Mouse (Mus musculus) cerebellum, adult 2 months (tissue): ENCODE data around the gene Lyrm7. TPM values are rescaled to one million over a fixed set of nuclear protein-coding genes. Genes with fewer than 3 reads are reported as not detected.

Experiments used
- DNase-seq, 2 experiments: peaks; one replicate each; pipeline ENCODE4 v3.0.0; 2021
- H3K27ac ChIP-seq: fragments of 200-500 bp; 2 replicates; pipeline ENCODE4 v1.5.1; 2012; ENCODE audit warnings: low read length, control low read depth, inconsistent platforms; ENCODE audit not compliant: insufficient read depth
- H3K27me3 ChIP-seq: fragments of 200-500 bp; 2 replicates; pipeline ENCODE4 v1.6.1; 2012; ENCODE audit warnings: inconsistent platforms, mild to moderate bottlenecking, low read length, moderate library complexity; ENCODE audit not compliant: control insufficient read depth, insufficient read depth
- H3K4me1 ChIP-seq: fragments of 200-500 bp; 2 replicates; pipeline ENCODE4 v1.6.1; 2011; ENCODE audit warnings: low read length; ENCODE audit not compliant: control insufficient read depth, insufficient read depth
- H3K4me3 ChIP-seq: fragments of 200-500 bp; replicated peaks from 2 replicates; pipeline ENCODE3; 2011; ENCODE audit warnings: mild to moderate bottlenecking, low read depth, low read length, control low read depth; ENCODE audit not compliant: insufficient read depth
- CTCF ChIP-seq: fragments of 200-500 bp; IDR thresholded peaks from 2 replicates; pipeline ENCODE4 v1.5.1; 2011; ENCODE audit warnings: low read depth, mild to moderate bottlenecking, control low read depth, low read length, moderate library complexity, borderline replicate concordance; ENCODE audit not compliant: insufficient read depth
- POLR2A ChIP-seq: fragments of 200-500 bp; IDR thresholded peaks from 2 replicates; pipeline ENCODE4 v1.6.1; 2011; ENCODE audit warnings: low read length, control low read depth, borderline replicate concordance; ENCODE audit not compliant: insufficient read depth
- WGBS: fragments of 180-500 bp; shearing (Covaris S2); methylation state at CpG from one replicate; pipeline ENCODE4 v1.1.7; 2018; 5-methylcytosine and 5-hydroxymethylcytosine counted together
- polyA plus RNA-seq: library from polyadenylated mRNA; depleted of rRNA; stranded (reverse); fragments of >200 nt; gene quantifications from 2 replicates; pipeline ENCODE4 v1.2.3, GENCODE M21; 2012

Lyrm7 gene
- polyA plus RNA-seq, 1 experiment, result 24.3 TPM

GRCm38 (mm10) chr11:54826819-54827218 is 33.9 kb downstream of the Lyrm7 start:
- WGBS, result 94% methylated on average over 8 of the region's 8 CpGs
- Histone ChIP-seq H3K27ac (no peak overlapping the region), H3K27me3 (no peaks in the 10 kb centered on the region), H3K4me1 (no peaks in the 10 kb centered on the region), H3K4me3 (no peak overlapping the region)
- TF ChIP-seq POLR2A, result no peak
- no peak for TF ChIP-seq CTCF
- DNase-seq, result no peak

- 83% methylated on average over 4 of the region's 4 CpGs for WGBS
- no peak for DNase-seq
- Histone ChIP-seq H3K4me1 (no peaks in the 10 kb centered on the region), H3K4me3 (no peak overlapping the region), H3K27me3 (no peaks in the 10 kb centered on the region), H3K27ac (no peak overlapping the region)
- TF ChIP-seq CTCF (no peak), POLR2A (no peak)
Measured at GRCm38 (mm10) chr11:54825774-54826173, 34.9 kb downstream of the Lyrm7 start.

DNA sequence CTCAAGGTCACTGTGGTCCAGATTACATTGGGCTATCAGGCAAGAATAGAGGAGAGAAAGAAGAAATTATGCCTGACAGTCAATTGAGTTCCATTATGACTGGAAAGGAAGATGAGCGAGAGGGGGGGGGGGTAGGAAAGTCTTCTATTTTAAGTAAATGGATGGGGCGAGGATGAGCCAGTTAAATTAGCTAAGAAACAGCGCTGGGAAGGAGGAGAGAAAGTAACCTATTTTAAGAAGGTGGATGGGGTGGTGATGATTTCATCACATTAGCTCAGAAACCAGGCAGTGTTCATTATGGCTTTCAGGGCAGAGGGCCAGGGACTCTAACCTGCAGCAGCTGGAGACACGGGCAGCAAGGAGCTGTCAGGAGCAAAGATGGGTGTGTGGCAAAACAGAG is 37.2 kb downstream of the Lyrm7 start:
- Histone ChIP-seq H3K4me3 (no peak overlapping the region), H3K4me1 (no peaks in the 10 kb centered on the region), H3K27me3 (no peaks in the 10 kb centered on the region), H3K27ac (no peak overlapping the region)
- DNase-seq, result no peak
- no peak for TF ChIP-seq CTCF
- no peak for TF ChIP-seq POLR2A
- 85% methylated on average over 4 of the region's 4 CpGs for WGBS

DNA sequence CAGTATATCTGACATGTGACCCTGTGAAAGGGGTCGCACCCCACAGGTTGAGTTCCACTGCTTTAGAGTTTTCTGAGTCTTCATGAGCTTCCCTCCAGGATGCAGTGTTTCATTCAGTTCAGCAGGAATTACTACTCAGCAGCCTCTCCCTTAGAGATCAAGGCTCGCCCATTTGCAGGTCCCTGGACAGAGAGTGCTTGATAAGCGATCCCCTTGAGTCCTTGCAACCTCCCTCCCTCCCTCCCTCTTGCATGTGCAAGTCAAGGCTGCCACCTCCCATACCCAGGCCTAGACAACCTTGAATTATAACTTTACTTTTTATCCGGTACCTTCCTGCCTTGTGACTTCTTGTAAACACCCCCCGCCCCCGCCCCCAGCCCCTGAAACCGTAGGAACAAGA is 41.2 kb downstream of the Lyrm7 start:
- Histone ChIP-seq H3K4me1 (no peaks in the 10 kb centered on the region), H3K27ac (no peak overlapping the region), H3K4me3 (no peak overlapping the region), H3K27me3 (no peaks in the 10 kb centered on the region)
- WGBS, result 91% methylated on average over 7 of the region's 7 CpGs
- no peak for DNase-seq
- TF ChIP-seq CTCF (no peak), POLR2A (no peak)

DNA sequence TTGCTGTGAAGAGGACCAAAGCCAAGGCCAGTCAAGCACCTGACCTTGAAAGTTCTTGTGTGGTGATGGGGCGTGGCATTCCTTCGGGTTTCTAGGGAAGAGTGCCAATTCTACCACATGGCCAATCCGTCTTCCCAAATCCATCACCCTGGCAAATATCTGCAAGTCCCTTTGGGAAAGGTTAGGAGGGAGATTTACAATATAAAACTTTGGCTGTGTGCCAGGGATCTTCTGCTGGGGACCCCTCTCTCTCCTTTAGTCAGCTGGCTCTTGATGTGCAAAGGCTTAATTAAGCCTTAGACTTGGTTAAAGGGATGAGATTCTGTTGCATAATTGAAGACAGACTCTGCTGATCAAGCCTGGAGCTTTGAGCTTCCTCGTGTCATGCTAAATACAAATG is 43.3 kb downstream of the Lyrm7 start:
- 15% methylated on average over 4 of the region's 4 CpGs for WGBS
- no peaks in the 10 kb centered on the region; the same call in 1 of the 2 replicates for H3K4me1 ChIP-seq

DNA sequence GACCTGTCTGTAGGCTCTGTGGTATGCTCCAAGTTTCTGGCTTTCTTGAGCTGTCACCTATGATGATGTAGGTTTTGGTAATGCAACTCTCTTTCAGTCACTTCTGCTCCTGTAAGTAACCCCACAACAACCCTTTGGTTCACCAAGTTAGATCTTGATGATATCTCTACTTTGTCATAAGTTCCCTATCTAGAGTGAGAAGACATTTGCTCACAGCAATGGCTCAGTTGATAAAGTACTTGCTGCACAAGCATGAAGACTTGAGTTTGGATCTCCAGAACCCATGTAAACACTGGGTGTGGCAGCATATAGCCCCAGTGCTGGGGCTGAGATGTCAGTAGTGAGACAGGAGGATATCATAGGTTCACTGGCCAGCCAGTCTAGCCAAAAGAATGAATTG is 45.1 kb downstream of the Lyrm7 start:
- TF ChIP-seq CTCF (no peak), POLR2A (no peak)
- Histone ChIP-seq H3K27me3 (no peaks in the 10 kb centered on the region), H3K4me3 (no peak overlapping the region), H3K4me1 (no peaks in the 10 kb centered on the region; the same call in 1 of the 2 replicates), H3K27ac (no peak overlapping the region)
- DNase-seq, result no peak

More for the DNA sequence above, 43.3 kb downstream of the Lyrm7 start:
- no peaks in the 10 kb centered on the region for H3K27me3 ChIP-seq
- DNase-seq, result no peak
- no peak overlapping the region for H3K27ac ChIP-seq
- H3K4me3 ChIP-seq, result no peak overlapping the region
- TF ChIP-seq POLR2A (no peak), CTCF (no peak)

DNA sequence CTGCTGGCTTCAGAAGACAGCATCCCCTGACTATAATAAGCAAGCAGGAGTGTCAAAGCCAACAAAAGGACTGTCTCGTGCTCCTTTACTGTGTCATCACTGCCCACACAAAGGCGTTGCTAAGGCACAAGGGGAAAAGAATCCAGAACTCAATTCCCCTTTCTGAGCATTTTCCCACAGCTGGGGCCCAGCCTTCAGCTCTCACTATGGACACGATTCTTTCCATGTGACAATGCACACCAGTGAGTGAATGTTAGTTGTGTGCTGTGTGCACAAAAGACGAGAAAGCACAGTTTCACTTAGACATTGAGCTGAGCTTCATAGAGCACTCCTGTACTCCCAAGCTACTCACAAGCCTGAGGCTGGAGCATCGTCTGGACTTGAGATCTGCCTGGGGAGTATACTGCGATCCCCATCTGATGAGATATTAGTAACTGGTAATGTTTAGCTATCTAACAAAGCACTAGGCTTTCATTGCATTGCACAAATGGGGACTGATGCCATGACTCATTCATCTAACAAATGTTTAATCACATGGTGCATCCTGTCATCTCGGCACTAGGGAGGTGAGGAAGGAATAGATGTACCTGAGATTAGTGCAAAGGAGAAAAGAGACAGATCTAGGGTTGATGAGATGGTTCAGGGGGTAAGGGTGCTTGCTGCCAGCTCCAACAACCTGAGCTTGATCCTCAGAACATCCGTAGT is 47.8 kb downstream of the Lyrm7 start:
- Histone ChIP-seq H3K27me3 (no peaks in the 10 kb centered on the region), H3K27ac (no peak overlapping the region), H3K4me3 (no peak overlapping the region), H3K4me1 (no peaks in the 10 kb centered on the region; the same call in 1 of the 2 replicates)
- WGBS, result 37% methylated on average over 8 of the region's 8 CpGs
- no peak for DNase-seq
- no peak for TF ChIP-seq CTCF
- no peak for TF ChIP-seq POLR2A

GRCm38 (mm10) chr11:54812314-54812713 is 48.4 kb downstream of the Lyrm7 start:
- H3K27me3 ChIP-seq, result no peaks in the 10 kb centered on the region
- 38% methylated on average over 4 of the region's 4 CpGs for WGBS
- no peak for TF ChIP-seq CTCF
- no peak for TF ChIP-seq POLR2A
- H3K4me1 ChIP-seq, result no peaks in the 10 kb centered on the region; the same call in 1 of the 2 replicates
- DNase-seq, result no peak
- H3K27ac ChIP-seq, result no peak overlapping the region
- no peak overlapping the region for H3K4me3 ChIP-seq

DNA sequence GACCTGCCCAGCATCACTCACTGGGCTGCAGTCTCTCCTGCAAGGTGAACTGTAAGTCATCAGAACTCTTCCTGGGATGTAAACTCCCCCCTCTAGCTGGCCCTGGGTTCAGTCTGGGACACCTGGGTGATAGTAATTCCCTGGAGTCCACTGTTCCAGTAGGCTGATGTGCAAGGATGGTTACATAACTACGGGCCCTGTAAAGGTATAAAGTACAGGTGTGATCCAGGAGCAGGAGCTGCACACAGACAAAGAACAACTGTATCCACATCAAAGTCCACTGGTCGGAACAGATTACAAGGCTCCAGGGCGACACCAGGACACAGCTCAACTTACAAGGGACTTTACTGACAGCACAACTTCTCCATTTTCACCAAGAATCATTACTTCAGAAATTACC is 49.7 kb downstream of the Lyrm7 start:
- 90% methylated on average over 3 of the region's 3 CpGs for WGBS
- Histone ChIP-seq H3K27me3 (no peaks in the 10 kb centered on the region), H3K27ac (no peak overlapping the region), H3K4me1 (no peaks in the 10 kb centered on the region; the same call in 1 of the 2 replicates), H3K4me3 (no peak overlapping the region)
- no peak for DNase-seq
- TF ChIP-seq POLR2A, result no peak
- TF ChIP-seq CTCF, result no peak
